Mouse (Mus musculus): ENCODE measurements around the gene Rfc4. TPM values are rescaled to one million over a fixed set of nuclear protein-coding genes. Genes with fewer than 3 reads are reported as not detected.
A peak's percentile ranks its signal among the peaks of the same experiment; 100 is the strongest.

The Rfc4 gene
- total RNA-seq (2021) = 1 to 10 TPM; 5.9 to 8.4 TPM

GRCm38 (mm10) chr16:23127673-23128375, at the start of gene Rfc4:
Gene Rfc4, minus strand, starts transcription at chr16:23127737.
- intact Hi-C loops (cut with DNase I) = loop anchor here (5.0 kb wide), 1 partner anchor 36 kb away; no protein-coding TSS in a partner anchor
- peak; percentile 87 to 94 for DNase-seq (ENCODE audit: extremely low spot score in 1 of 2, low spot score in 2 of 2)

GRCm38 (mm10) chr16:23175956-23176355, 48.4 kb upstream of the Rfc4 start:
- intact Hi-C loops (cut with DNase I) = no loop called here
- no peak for DNase-seq (ENCODE audit: extremely low spot score in 1 of 2, low spot score in 2 of 2)

DNA sequence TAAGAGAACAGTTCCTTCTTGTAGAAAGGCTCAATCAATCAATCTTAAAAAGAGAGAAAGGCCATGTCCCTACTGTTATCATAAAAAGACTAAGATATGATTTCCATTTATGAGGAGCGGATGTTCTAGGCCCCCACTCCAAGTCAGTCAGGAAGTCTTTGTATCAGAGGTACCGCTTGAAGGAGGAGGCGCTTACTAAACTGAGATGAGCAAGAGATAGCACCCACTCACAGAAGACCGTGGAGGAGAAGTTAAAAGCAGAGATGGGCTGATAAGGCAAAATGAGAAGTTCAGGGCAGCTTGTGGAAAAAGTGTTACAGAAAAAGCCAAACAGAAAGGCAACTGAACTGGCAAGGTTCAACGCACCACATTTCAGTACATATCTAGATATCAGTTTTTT, 47.3 kb upstream of the Rfc4 start:
- intact Hi-C loops (cut with DNase I) = no loop called here
- no peak for DNase-seq (ENCODE audit: extremely low spot score in 1 of 2, low spot score in 2 of 2)

GRCm38 (mm10) chr16:23173904-23174303, 46.4 kb upstream of the Rfc4 start:
- DNase-seq (ENCODE audit: extremely low spot score in 1 of 2, low spot score in 2 of 2) = no peak
- intact Hi-C loops (cut with DNase I) = no loop called here

- no peak for DNase-seq (ENCODE audit: extremely low spot score in 1 of 2, low spot score in 2 of 2)
- intact Hi-C loops (cut with DNase I) = no loop called here
Observed at GRCm38 (mm10) chr16:23170813-23171212, 43.3 kb upstream of the Rfc4 start.

DNA sequence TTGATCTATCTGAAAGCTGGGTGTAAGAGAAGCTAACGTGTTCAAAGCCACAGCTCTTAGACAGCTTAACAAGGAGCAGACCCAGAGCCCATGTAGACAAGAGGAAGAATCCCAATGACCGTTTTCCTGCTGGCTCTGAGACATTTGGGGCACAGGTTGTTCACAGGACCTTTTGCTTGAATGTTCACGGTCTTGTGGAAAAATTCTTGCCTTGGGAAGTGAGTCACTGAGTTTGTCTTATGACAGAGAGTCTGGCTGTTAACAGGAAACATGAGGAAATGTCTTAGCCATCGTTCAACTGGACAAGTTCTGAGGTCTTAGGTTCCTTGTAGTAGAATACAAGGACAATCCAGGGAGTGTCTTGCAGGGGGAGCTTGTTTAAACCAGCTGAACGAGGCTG, 39.5 kb upstream of the Rfc4 start:
- intact Hi-C loops (cut with DNase I) = no loop called here
- no peak for DNase-seq (ENCODE audit: extremely low spot score in 1 of 2, low spot score in 2 of 2)

- intact Hi-C loops (cut with DNase I) = no loop called here
Observed at GRCm38 (mm10) chr16:23166646-23167045, 39.1 kb upstream of the Rfc4 start.

DNA sequence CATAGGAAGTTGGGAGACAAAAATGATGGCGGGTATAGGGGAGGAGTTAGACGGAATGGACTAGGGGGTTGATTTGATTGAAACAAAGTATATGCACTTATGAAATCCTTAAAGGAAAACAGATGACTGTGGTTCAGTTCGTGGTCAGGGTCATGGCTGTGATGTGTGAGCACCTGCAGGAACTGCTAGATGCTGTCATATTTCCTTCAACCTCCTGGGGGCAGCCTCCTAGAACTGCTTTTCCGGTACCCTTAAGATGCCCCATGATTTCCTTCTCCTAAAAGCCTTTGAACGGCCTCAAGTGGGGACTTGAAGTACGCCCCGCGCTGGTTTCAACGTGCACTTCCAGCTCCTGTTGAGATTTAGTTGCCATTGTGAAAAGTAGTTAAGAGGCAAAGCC, 37.9 kb upstream of the Rfc4 start:
- intact Hi-C loops (cut with DNase I) = no loop called here
- DNase-seq (ENCODE audit: extremely low spot score in 1 of 2, low spot score in 2 of 2) = no peak

More at GRCm38 (mm10) chr16:23166646-23167045, 39.1 kb upstream of the Rfc4 start:
- no peak for DNase-seq (ENCODE audit: extremely low spot score in 1 of 2, low spot score in 2 of 2)

GRCm38 (mm10) chr16:23164443-23164842, 36.9 kb upstream of the Rfc4 start:
- DNase-seq (ENCODE audit: extremely low spot score in 1 of 2, low spot score in 2 of 2) = no peak
- intact Hi-C loops (cut with DNase I) = no loop called here

DNA sequence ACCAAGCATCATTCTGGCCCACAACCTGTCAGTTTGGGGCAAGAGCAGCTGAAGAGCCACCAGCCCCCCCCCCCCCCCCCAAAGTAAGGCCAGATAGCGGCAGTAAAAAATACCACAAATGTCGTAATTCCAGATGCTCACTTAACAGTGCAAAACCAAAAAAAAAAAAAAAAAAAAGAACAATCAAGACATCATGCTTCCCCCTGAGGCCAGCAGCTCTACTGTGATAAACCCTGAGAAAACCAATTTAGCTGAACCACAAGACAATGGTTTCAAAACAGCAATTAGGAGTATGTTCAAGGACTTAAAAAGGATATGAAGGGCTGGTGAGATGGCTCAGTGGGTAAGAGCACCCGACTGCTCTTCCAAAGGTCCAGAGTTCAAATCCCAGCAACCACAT, 34.6 kb upstream of the Rfc4 start:
- DNase-seq (ENCODE audit: extremely low spot score in 1 of 2, low spot score in 2 of 2) = no peak
- intact Hi-C loops (cut with DNase I) = no loop called here

DNA sequence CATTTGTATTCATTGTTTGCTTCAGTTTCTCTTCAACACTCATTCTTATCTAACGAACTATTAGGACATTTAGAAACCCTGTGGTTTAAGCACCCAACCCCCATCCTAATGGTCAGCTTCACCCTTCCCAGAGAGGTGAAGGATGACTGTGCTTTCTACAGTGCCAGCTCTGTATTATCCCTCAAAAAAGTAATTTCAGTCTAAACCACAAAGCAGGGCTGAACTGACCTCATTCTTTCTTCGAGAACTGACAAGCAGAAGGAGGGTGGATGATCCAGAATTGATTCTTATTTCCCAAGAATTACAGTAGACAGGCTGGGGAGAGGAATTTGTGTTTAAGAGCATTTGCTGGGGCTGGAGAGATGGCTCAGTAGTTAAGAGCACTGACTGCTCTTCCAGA, 32.2 kb upstream of the Rfc4 start:
- DNase-seq (ENCODE audit: extremely low spot score in 1 of 2, low spot score in 2 of 2) = no peak
- intact Hi-C loops (cut with DNase I) = no loop called here

DNA sequence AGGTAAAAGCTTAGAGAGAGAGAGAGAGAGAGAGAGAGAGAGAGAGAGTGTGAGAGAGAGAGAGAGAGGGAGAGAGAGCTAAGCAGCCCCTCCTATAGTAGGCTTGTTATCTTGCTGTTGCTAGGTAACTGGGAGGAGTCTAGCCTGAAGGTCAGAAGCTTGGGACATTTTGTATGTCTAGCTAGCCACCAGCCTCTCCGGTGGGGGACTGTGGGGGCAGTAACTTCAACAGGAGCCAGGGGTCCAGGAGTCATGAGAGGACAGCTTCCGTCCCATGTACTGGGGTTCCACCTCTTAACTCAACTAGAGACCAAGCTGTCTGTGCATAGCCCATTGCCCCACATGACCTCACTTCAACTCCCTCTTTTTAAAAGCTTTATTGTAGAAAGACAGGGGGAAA, 31.4 kb upstream of the Rfc4 start:
- intact Hi-C loops (cut with DNase I) = no loop called here
- no peak for DNase-seq (ENCODE audit: extremely low spot score in 1 of 2, low spot score in 2 of 2)

DNA sequence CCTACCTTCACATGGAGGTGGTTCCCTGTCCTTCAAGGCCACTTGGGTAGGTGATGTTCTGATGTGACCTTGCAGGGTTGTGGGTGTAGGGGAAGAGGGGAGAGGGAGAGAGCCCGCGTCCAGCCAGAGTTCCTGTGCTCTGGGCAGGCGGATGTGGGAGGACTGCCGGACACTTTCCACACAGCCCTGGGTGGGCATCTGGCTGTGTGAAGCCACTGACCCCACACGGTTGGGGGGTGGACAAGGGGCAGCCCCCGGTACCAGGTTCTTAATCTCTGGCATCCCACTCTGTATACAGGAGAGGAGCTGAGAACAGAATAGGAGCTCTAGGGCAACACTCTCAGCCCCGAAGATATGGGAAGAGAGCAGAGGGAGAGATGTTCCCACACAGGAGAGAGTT, 30.8 kb upstream of the Rfc4 start:
- DNase-seq (ENCODE audit: extremely low spot score in 1 of 2, low spot score in 2 of 2) = no peak
- intact Hi-C loops (cut with DNase I) = no loop called here

GRCm38 (mm10) chr16:23157013-23157412, 29.5 kb upstream of the Rfc4 start:
- intact Hi-C loops (cut with DNase I) = no loop called here
- DNase-seq (ENCODE audit: extremely low spot score in 1 of 2, low spot score in 2 of 2) = no peak

GRCm38 (mm10) chr16:23154261-23154660, 26.7 kb upstream of the Rfc4 start:
- intact Hi-C loops (cut with DNase I) = loop anchor here (5.0 kb wide), 1 partner anchor 73 kb away; no protein-coding TSS in a partner anchor
- no peak for DNase-seq (ENCODE audit: extremely low spot score in 1 of 2, low spot score in 2 of 2)

- intact Hi-C loops (cut with DNase I) = loop anchor here (2.0 to 5.0 kb wide), 2 partner anchors 76 to 251 kb away; no protein-coding TSS in a partner anchor
- peak in 1 of 2 experiments; percentile 20 for DNase-seq (ENCODE audit: extremely low spot score in 1 of 2, low spot score in 2 of 2)
Observed at GRCm38 (mm10) chr16:23151423-23151822, 23.9 kb upstream of the Rfc4 start.

GRCm38 (mm10) chr16:23149396-23149795, 21.9 kb upstream of the Rfc4 start:
- DNase-seq (ENCODE audit: extremely low spot score in 1 of 2, low spot score in 2 of 2) = no peak
- intact Hi-C loops (cut with DNase I) = no loop called here

- intact Hi-C loops (cut with DNase I) = no loop called here
- DNase-seq (ENCODE audit: extremely low spot score in 1 of 2, low spot score in 2 of 2) = no peak
Observed at GRCm38 (mm10) chr16:23148936-23149335, 21.4 kb upstream of the Rfc4 start.

GRCm38 (mm10) chr16:23146280-23146679, 18.7 kb upstream of the Rfc4 start, which contains the start of gene Adipoq:
Gene Adipoq, plus strand, starts transcription at chr16:23146536.
- intact Hi-C loops (cut with DNase I) = no loop called here
- no peak for DNase-seq (ENCODE audit: extremely low spot score in 1 of 2, low spot score in 2 of 2)

- no peak for DNase-seq (ENCODE audit: extremely low spot score in 1 of 2, low spot score in 2 of 2)
- intact Hi-C loops (cut with DNase I) = no loop called here
Observed at GRCm38 (mm10) chr16:23145211-23145610, 17.7 kb upstream of the Rfc4 start.

- intact Hi-C loops (cut with DNase I) = no loop called here
- DNase-seq (ENCODE audit: extremely low spot score in 1 of 2, low spot score in 2 of 2) = no peak
Observed at GRCm38 (mm10) chr16:23144326-23144725, 16.8 kb upstream of the Rfc4 start.
